Mouse (Mus musculus): Measurements from ENCODE around the gene Serpinb7. TPM values are rescaled to one million over a fixed set of nuclear protein-coding genes. Genes with fewer than 3 reads are reported as not detected.

The Serpinb7 gene
- polyA plus RNA-seq, 1 experiment from 2014 or later = not detected

DNA sequence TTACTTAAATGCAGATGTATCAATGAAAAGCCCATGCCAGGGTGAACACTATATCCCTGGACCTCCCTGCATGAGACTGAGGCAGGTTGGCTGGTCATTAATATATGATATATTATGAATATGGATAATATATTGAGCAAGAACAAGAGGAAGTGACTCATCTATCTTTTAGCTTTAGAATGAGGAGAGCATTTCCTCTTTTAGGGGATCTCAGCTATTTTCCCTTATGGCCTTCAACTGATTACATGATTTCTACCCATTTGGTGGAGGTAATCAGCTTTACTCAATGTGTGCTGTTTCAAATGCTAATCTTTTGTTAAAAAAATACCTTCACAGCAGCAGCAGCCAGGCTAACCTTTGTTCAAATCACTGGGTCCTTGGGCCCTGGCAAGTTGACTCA, 18.0 kb upstream of the Serpinb7 start:
- no peak overlapping the region for H3K27ac ChIP-seq (ENCODE audit: low read depth, low read length)
- no peak overlapping the region for H3K9ac ChIP-seq (ENCODE audit: low read depth, low read length)
- H3K4me2 ChIP-seq = no peak overlapping the region
- no peaks in the 10 kb centered on the region for H3K4me1 ChIP-seq (ENCODE audit: control insufficient read depth, insufficient read depth, low read length)
- no peak for ATAC-seq (replicated peaks; ENCODE audit: insufficient number of reproducible peaks, low FRiP score, low TSS enrichment)
- H3K36me3 ChIP-seq (ENCODE audit: control insufficient read depth, insufficient read depth, low read length) = no peaks in the 10 kb centered on the region
- H3K27me3 ChIP-seq (ENCODE audit: control insufficient read depth, insufficient read depth, low read length) = no peaks in the 10 kb centered on the region
- H3K4me3 ChIP-seq (ENCODE audit: low read depth, low read length) = no peak overlapping the region
- H3K9me3 ChIP-seq (replicated peaks; ENCODE audit: control insufficient read depth, low read length) = no peaks in the 10 kb centered on the region

DNA sequence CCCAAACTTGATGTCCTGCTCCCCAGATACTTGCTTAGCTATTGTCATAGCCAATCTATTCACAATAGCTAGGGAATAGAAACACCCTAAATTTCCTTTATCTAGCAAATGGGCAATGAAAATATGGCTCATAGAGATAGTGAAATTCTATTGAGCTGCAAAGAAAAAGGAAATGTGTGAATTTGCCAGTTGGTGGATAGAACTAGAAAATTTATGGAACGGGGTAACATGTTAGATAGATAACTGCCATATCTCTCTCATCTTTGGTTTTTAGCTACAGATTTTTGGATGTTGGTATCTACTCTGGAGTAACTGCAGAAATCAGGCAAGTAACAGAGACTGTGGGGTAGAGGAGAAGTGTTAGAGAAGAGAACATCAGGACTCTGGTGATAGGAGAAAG, 17.1 kb upstream of the Serpinb7 start:
- H3K27ac ChIP-seq (ENCODE audit: low read depth, low read length) = no peak overlapping the region
- H3K4me3 ChIP-seq (ENCODE audit: low read depth, low read length) = no peak overlapping the region
- H3K4me2 ChIP-seq = no peak overlapping the region
- 78% methylated on average over 1 of the region's 1 CpGs for WGBS (ENCODE audit: insufficient replicate concordance)
- no peak for ATAC-seq (replicated peaks; ENCODE audit: insufficient number of reproducible peaks, low FRiP score, low TSS enrichment)
- H3K9me3 ChIP-seq (replicated peaks; ENCODE audit: control insufficient read depth, low read length) = no peaks in the 10 kb centered on the region
- no peaks in the 10 kb centered on the region for H3K36me3 ChIP-seq (ENCODE audit: control insufficient read depth, insufficient read depth, low read length)
- no peaks in the 10 kb centered on the region for H3K4me1 ChIP-seq (ENCODE audit: control insufficient read depth, insufficient read depth, low read length)
- no peak overlapping the region for H3K9ac ChIP-seq (ENCODE audit: low read depth, low read length)
- no peaks in the 10 kb centered on the region for H3K27me3 ChIP-seq (ENCODE audit: control insufficient read depth, insufficient read depth, low read length)

DNA sequence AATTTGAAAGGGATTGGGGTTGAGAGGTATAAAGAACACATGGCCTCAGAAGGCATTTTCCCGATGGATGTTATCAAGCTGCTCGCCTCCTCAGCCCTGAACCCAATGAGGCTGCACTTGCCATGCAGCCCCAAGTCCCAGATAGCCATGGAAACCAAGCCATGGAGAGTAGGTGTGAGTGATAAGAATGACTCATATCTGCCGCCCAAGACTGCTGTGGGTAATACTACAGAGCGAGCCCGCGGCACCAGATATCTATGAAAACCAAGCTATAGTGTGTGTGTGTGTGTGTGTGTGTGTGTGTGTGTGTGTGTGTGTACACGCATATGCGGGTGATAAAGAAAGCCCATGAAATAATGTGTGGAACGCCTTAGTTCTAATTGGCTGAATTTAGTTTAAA, 14.9 kb upstream of the Serpinb7 start:
- Histone ChIP-seq H3K4me3 (ENCODE audit: low read depth, low read length) (no peak overlapping the region), H3K27me3 (ENCODE audit: control insufficient read depth, insufficient read depth, low read length) (no peaks in the 10 kb centered on the region), H3K9ac (ENCODE audit: low read depth, low read length) (no peak overlapping the region), H3K9me3 (replicated peaks; ENCODE audit: control insufficient read depth, low read length) (no peaks in the 10 kb centered on the region), H3K27ac (ENCODE audit: low read depth, low read length) (no peak overlapping the region), H3K4me2 (no peak overlapping the region), H3K36me3 (ENCODE audit: control insufficient read depth, insufficient read depth, low read length) (no peaks in the 10 kb centered on the region), H3K4me1 (ENCODE audit: control insufficient read depth, insufficient read depth, low read length) (no peaks in the 10 kb centered on the region)
- ATAC-seq (replicated peaks; ENCODE audit: insufficient number of reproducible peaks, low FRiP score, low TSS enrichment) = no peak
- WGBS (ENCODE audit: insufficient replicate concordance) = 65% methylated on average over 9 of the region's 9 CpGs

DNA sequence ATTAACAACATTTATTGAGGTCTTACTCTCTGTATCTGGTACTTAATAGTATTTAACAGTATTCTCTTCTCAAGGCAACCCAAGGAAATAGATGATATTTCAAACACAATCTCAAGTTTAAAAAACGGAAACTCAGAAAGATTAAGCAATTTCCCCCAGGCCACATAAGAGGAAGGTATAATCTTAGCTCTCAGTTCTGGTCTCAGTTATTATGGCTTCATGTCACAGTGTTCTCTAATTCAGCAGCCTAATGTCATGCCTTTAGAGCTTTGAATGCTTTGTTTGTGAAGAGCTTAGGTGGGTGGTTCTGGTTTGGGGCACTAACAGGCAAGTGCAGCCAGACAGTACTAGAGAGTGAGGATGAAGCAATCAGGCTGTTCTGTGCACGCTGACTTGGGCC, 9.7 kb upstream of the Serpinb7 start:
- ATAC-seq (replicated peaks; ENCODE audit: insufficient number of reproducible peaks, low FRiP score, low TSS enrichment) = no peak
- 89% methylated on average over 2 of the region's 2 CpGs for WGBS (ENCODE audit: insufficient replicate concordance)
- H3K4me2 ChIP-seq = no peak overlapping the region
- no peaks in the 10 kb centered on the region for H3K36me3 ChIP-seq (ENCODE audit: control insufficient read depth, insufficient read depth, low read length)
- no peak overlapping the region for H3K4me3 ChIP-seq (ENCODE audit: low read depth, low read length)
- no peaks in the 10 kb centered on the region for H3K4me1 ChIP-seq (ENCODE audit: control insufficient read depth, insufficient read depth, low read length)
- H3K9ac ChIP-seq (ENCODE audit: low read depth, low read length) = no peak overlapping the region
- H3K9me3 ChIP-seq (replicated peaks; ENCODE audit: control insufficient read depth, low read length) = no peaks in the 10 kb centered on the region
- no peaks in the 10 kb centered on the region for H3K27me3 ChIP-seq (ENCODE audit: control insufficient read depth, insufficient read depth, low read length)
- H3K27ac ChIP-seq (ENCODE audit: low read depth, low read length) = no peak overlapping the region

DNA sequence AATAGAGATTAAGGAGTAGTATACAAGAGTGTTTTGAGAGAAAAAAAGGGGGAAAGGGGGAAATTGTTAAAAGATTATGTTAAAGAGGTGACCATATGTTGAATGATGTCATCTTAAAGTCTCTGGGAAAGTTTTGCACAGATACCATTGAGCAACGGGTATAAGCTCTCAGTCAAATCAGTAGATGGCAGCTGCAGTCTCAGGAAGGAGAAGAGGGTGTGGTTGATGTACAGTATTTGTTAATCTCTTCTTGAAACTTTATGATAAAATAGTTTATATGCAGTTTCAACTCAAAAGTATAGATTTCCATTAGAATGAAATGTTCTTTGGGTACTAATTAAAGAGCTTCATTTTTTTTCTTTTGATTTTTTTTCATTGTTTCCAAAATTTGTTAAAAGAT, 2.0 kb upstream of the Serpinb7 start:
- no peaks in the 10 kb centered on the region for H3K36me3 ChIP-seq (ENCODE audit: control insufficient read depth, insufficient read depth, low read length)
- H3K4me2 ChIP-seq = no peak overlapping the region
- H3K9me3 ChIP-seq (replicated peaks; ENCODE audit: control insufficient read depth, low read length) = no peaks in the 10 kb centered on the region
- H3K4me3 ChIP-seq (ENCODE audit: low read depth, low read length) = no peak overlapping the region
- no peak overlapping the region for H3K9ac ChIP-seq (ENCODE audit: low read depth, low read length)
- H3K27me3 ChIP-seq (ENCODE audit: control insufficient read depth, insufficient read depth, low read length) = no peaks in the 10 kb centered on the region
- H3K4me1 ChIP-seq (ENCODE audit: control insufficient read depth, insufficient read depth, low read length) = no peaks in the 10 kb centered on the region
- 48% methylated on average over 1 of the region's 1 CpGs for whole genome bisulfite sequencing (ENCODE audit: insufficient replicate concordance)
- ATAC-seq (replicated peaks; ENCODE audit: insufficient number of reproducible peaks, low FRiP score, low TSS enrichment) = no peak
- no peak overlapping the region for H3K27ac ChIP-seq (ENCODE audit: low read depth, low read length)

DNA sequence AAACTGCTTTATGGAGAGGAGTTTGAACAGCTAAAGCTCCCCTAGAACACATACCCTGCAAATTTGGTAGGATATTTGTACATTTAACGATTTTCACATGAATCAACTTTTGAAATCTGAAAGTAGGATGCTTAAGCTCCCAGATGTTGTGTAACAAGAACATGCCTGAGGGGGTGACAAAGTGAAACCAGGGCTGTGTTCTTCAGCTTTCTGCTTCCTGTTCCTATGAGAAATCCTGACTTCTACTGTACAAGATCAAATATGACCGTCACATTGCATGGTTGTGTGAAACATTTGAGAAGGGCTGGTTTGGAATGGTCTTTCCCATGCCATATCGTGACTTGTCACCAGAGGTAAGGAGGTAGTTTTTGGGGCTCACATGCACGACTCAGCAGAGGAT, 2.6 kb downstream of the Serpinb7 start:
- no peaks in the 10 kb centered on the region for H3K27me3 ChIP-seq (ENCODE audit: control insufficient read depth, insufficient read depth, low read length)

DNA sequence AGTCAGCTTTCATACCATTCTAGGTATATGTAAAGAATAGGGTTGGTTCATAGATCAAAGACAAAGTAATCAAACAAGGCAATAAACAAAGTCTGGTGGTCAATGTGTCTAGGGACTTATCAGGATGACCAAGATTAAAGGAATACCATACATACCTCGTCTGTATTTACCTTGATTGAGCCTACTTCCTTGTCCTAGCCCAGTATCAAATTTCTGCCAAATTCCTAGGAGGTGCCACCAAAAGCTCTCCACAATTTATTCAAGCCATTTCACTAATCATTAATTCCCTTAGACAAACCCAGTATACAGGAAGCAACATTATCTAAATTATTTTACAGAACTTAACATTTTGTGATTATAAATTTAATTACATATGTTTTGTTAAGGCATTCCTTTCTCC, 15.2 kb downstream of the Serpinb7 start:
- ATAC-seq (replicated peaks; ENCODE audit: insufficient number of reproducible peaks, low FRiP score, low TSS enrichment) = no peak
- no peaks in the 10 kb centered on the region for H3K4me1 ChIP-seq (ENCODE audit: control insufficient read depth, insufficient read depth, low read length)
- H3K27me3 ChIP-seq (ENCODE audit: control insufficient read depth, insufficient read depth, low read length) = no peaks in the 10 kb centered on the region
- H3K9me3 ChIP-seq (replicated peaks; ENCODE audit: control insufficient read depth, low read length) = no peaks in the 10 kb centered on the region
- no peak overlapping the region for H3K4me3 ChIP-seq (ENCODE audit: low read depth, low read length)
- H3K36me3 ChIP-seq (ENCODE audit: control insufficient read depth, insufficient read depth, low read length) = no peaks in the 10 kb centered on the region
- H3K9ac ChIP-seq (ENCODE audit: low read depth, low read length) = no peak overlapping the region
- H3K27ac ChIP-seq (ENCODE audit: low read depth, low read length) = no peak overlapping the region
- 17% methylated on average over 1 of the region's 1 CpGs for WGBS (ENCODE audit: insufficient replicate concordance)
- no peak overlapping the region for H3K4me2 ChIP-seq

More for the DNA sequence above, 2.6 kb downstream of the Serpinb7 start:
- H3K4me3 ChIP-seq (ENCODE audit: low read depth, low read length) = no peak overlapping the region
- ATAC-seq (replicated peaks; ENCODE audit: insufficient number of reproducible peaks, low FRiP score, low TSS enrichment) = no peak
- no peaks in the 10 kb centered on the region for H3K9me3 ChIP-seq (replicated peaks; ENCODE audit: control insufficient read depth, low read length)
- WGBS (ENCODE audit: insufficient replicate concordance) = 73% methylated on average over 4 of the region's 4 CpGs
- H3K27ac ChIP-seq (ENCODE audit: low read depth, low read length) = no peak overlapping the region
- no peaks in the 10 kb centered on the region for H3K4me1 ChIP-seq (ENCODE audit: control insufficient read depth, insufficient read depth, low read length)
- no peak overlapping the region for H3K4me2 ChIP-seq
- no peak overlapping the region for H3K9ac ChIP-seq (ENCODE audit: low read depth, low read length)
- H3K36me3 ChIP-seq (ENCODE audit: control insufficient read depth, insufficient read depth, low read length) = no peaks in the 10 kb centered on the region

DNA sequence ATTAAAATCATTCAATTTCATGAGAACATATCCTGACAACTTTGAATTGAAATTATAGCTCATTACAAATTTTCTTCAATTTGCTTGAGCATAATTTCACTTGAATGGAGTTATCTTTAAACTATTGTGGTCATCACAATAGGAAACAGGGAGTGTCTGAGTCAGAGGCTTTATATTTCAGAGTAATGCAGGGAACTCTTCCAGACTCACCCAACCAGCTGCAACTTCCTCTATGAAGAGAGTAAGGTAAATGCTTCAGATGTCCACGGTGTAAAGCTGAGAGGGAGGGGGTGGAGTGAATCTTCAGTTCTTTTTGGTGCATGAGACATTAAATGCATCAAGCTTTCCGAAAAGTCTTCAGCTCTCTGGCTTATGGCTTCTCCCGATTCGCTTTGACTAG, 23.0 kb downstream of the Serpinb7 start:
- no peak overlapping the region for H3K4me2 ChIP-seq
- ATAC-seq (replicated peaks; ENCODE audit: insufficient number of reproducible peaks, low FRiP score, low TSS enrichment) = no peak
- WGBS (ENCODE audit: insufficient replicate concordance) = 73% methylated on average over 4 of the region's 4 CpGs

DNA sequence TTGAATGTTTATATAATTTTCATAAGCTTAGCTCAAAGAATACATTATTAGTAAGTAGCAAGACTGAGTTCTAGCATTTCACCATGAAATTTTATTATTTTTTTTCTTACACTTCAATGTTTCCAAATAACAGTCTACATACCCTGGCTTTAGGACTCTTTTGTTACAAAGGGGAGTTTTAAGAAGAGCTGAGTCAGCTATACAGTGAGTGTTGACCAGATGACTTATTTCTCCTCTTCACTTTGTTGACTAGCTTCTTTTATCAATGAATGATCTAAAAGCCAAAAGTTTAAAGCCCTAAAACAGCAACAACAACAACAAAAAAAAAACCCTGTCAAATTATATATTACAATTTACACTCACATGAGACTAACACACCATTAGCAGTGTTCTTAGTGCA, 31.8 kb downstream of the Serpinb7 start:
- Histone ChIP-seq H3K9ac (ENCODE audit: low read depth, low read length) (no peak overlapping the region), H3K9me3 (replicated peaks; ENCODE audit: control insufficient read depth, low read length) (no peaks in the 10 kb centered on the region)
- no peak for ATAC-seq (replicated peaks; ENCODE audit: insufficient number of reproducible peaks, low FRiP score, low TSS enrichment)

More for the DNA sequence above, 23.0 kb downstream of the Serpinb7 start:
- Histone ChIP-seq H3K4me1 (ENCODE audit: control insufficient read depth, insufficient read depth, low read length) (no peaks in the 10 kb centered on the region), H3K27me3 (ENCODE audit: control insufficient read depth, insufficient read depth, low read length) (no peaks in the 10 kb centered on the region), H3K27ac (ENCODE audit: low read depth, low read length) (no peak overlapping the region), H3K4me3 (ENCODE audit: low read depth, low read length) (no peak overlapping the region), H3K36me3 (ENCODE audit: control insufficient read depth, insufficient read depth, low read length) (no peaks in the 10 kb centered on the region), H3K9me3 (replicated peaks; ENCODE audit: control insufficient read depth, low read length) (no peaks in the 10 kb centered on the region), H3K9ac (ENCODE audit: low read depth, low read length) (no peak overlapping the region)

More for the DNA sequence above, 31.8 kb downstream of the Serpinb7 start:
- no peak overlapping the region for H3K4me3 ChIP-seq (ENCODE audit: low read depth, low read length)
- no peaks in the 10 kb centered on the region for H3K36me3 ChIP-seq (ENCODE audit: control insufficient read depth, insufficient read depth, low read length)
- H3K4me1 ChIP-seq (ENCODE audit: control insufficient read depth, insufficient read depth, low read length) = no peaks in the 10 kb centered on the region
- no peak overlapping the region for H3K4me2 ChIP-seq
- no peaks in the 10 kb centered on the region for H3K27me3 ChIP-seq (ENCODE audit: control insufficient read depth, insufficient read depth, low read length)
- no peak overlapping the region for H3K27ac ChIP-seq (ENCODE audit: low read depth, low read length)
